Mouse (Mus musculus) myocyte (in vitro differentiated cells): ENCODE measurements around the gene Pi4ka.

Experiments used
- CEBPB ChIP-seq: IDR thresholded peaks from 2 replicates; pipeline ENCODE4 v1.6.1; 2011; ENCODE audit warnings: mild to moderate bottlenecking, moderate library complexity; ENCODE audit not compliant: poor library complexity, insufficient read depth, severe bottlenecking
- E2F4 ChIP-seq: IDR thresholded peaks from one replicate; pipeline ENCODE4 v1.6.1; 2011; ENCODE audit warnings: mild to moderate bottlenecking, control low read depth, moderate library complexity; ENCODE audit not compliant: insufficient read depth
- MAX ChIP-seq: IDR thresholded peaks from one replicate; pipeline ENCODE4 v1.6.1; 2011; ENCODE audit warnings: low read depth, mild to moderate bottlenecking, control low read depth
- MYOD1 ChIP-seq, 3 experiments: IDR thresholded peaks; one replicate each; pipeline ENCODE4 v1.6.1; 2011; ENCODE audit warnings: control low read depth in 2 of 3, low read depth in 2 of 3, mild to moderate bottlenecking in 2 of 3, moderate library complexity in 1 of 3; ENCODE audit not compliant: insufficient read length in 2 of 3, control insufficient read depth in 1 of 3
- MYOG ChIP-seq, 3 experiments: IDR thresholded peaks; one replicate each; pipeline ENCODE4 v1.6.1; 2011; ENCODE audit warnings: control low read depth in 2 of 3, low read depth in 2 of 3, mild to moderate bottlenecking in 2 of 3; ENCODE audit not compliant: insufficient read length in 2 of 3, control insufficient read depth in 1 of 3, insufficient read depth in 1 of 3
- POLR2A ChIP-seq: IDR thresholded peaks from one replicate; pipeline ENCODE4 v1.6.1; 2011; ENCODE audit warnings: low read depth, mild to moderate bottlenecking, control low read depth, moderate library complexity; ENCODE audit not compliant: insufficient read length
- POLR2AphosphoS2 ChIP-seq: IDR thresholded peaks from one replicate; pipeline ENCODE4 v1.6.1; 2011; ENCODE audit warnings: low read depth, control low read depth; ENCODE audit not compliant: insufficient read length
- USF1 ChIP-seq: IDR thresholded peaks from one replicate; pipeline ENCODE4 v1.6.1; 2011; ENCODE audit warnings: low read depth, mild to moderate bottlenecking, control low read depth, moderate library complexity

DNA sequence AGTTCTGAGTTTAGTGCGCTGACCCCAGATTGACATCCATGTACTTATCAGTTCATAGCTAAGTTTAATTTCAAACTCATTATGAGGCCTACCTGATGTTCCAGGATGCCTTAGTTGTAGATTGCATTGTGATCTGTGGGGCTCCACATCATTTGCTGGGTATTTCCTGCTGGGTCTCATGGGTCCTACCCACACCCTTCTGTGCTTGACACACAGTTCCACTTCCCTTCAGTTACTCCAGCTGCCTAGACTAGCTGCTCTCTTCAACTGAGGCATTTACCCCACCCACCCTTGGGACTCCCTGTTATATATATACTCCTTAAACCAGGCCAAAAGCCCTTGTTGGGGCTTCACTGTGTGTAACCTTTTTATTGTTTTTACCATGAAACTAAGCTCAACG lies 2.9 kb upstream of the Pi4ka start:
- TF ChIP-seq POLR2AphosphoS2 (no peak), MAX (no peak), USF1 (no peak), MYOD1 (IDR thresholded peaks at IDR 0.05; ENCODE audit: control insufficient read depth in 1 of 3, insufficient read length in 2 of 3, low read depth in 2 of 3) (no peak), POLR2A (no peak), CEBPB (no peak), E2F4 (no peak), MYOG (IDR thresholded peaks at IDR 0.05; ENCODE audit: control insufficient read depth in 1 of 3, insufficient read depth in 1 of 3, insufficient read length in 2 of 3, low read depth in 2 of 3) (no peak)
